Mouse (Mus musculus) adrenal gland, adult 8-10 months (tissue): ENCODE measurements around the gene Bbc3. TPM values are rescaled to one million over a fixed set of nuclear protein-coding genes. Genes with fewer than 3 reads are reported as not detected.
"Not testable (repeated sequence)": the region's sequence is repeated elsewhere in the genome, so short reads cannot be mapped to it uniquely, and the experiment has no call there.

Experiments used
- DNase-seq: peaks from one replicate; pipeline ENCODE4 v3.0.0; 2022
- total RNA-seq, 4 experiments: library from RNA; stranded (reverse); gene quantifications; 2 replicates each; pipeline ENCODE4 v1.2.4; 2022

The Bbc3 gene
- 10 to 100 TPM in 1 of 4 experiments, 1 to 10 TPM in 3; 4.3 to 10.1 (median 5.2) TPM for total RNA-seq

- DNase-seq, result not testable (repeated sequence)
Measured at GRCm38 (mm10) chr7:16308093-16308492, at the start of gene Bbc3. Bbc3 (plus strand) TSS chr7:16308393.

- no peak for DNase-seq
Measured at GRCm38 (mm10) chr7:16259110-16259590, 49.0 kb upstream of the Bbc3 start, which contains the start of gene C5ar1. C5ar1 (minus strand) TSS chr7:16259540.

- DNase-seq, result no peak
Measured at GRCm38 (mm10) chr7:16261097-16261496, 47.1 kb upstream of the Bbc3 start.

GRCm38 (mm10) chr7:16263015-16263787 lies 45.0 kb upstream of the Bbc3 start:
- peak; percentile 56 for DNase-seq

- no peak for DNase-seq
Measured at GRCm38 (mm10) chr7:16263843-16264242, 44.4 kb upstream of the Bbc3 start.

- no peak for DNase-seq
Measured at GRCm38 (mm10) chr7:16265856-16266255, 42.3 kb upstream of the Bbc3 start.

GRCm38 (mm10) chr7:16266593-16266992 lies 41.6 kb upstream of the Bbc3 start:
- not testable (repeated sequence) for DNase-seq

- no peak for DNase-seq
Measured at GRCm38 (mm10) chr7:16271139-16271538, 37.1 kb upstream of the Bbc3 start.

- peak; percentile 57 for DNase-seq
Measured at GRCm38 (mm10) chr7:16272681-16273080, 35.5 kb upstream of the Bbc3 start.

- peak; percentile 86 for DNase-seq
Measured at GRCm38 (mm10) chr7:16273081-16273765, 35.0 kb upstream of the Bbc3 start, which contains the start of gene Inafm1. Inafm1 (minus strand) TSS chr7:16273617.

- peak; percentile 66 for DNase-seq
Measured at GRCm38 (mm10) chr7:16273766-16274140, 34.4 kb upstream of the Bbc3 start.

- DNase-seq, result no peak
Measured at GRCm38 (mm10) chr7:16274922-16275890, 33.0 kb upstream of the Bbc3 start.

GRCm38 (mm10) chr7:16280721-16281120 lies 27.5 kb upstream of the Bbc3 start:
- no peak for DNase-seq

- no peak for DNase-seq
Measured at GRCm38 (mm10) chr7:16282334-16282733, 25.9 kb upstream of the Bbc3 start.

- no peak for DNase-seq
Measured at GRCm38 (mm10) chr7:16284001-16284400, 24.2 kb upstream of the Bbc3 start.

GRCm38 (mm10) chr7:16284904-16285303 lies 23.3 kb upstream of the Bbc3 start:
- DNase-seq, result no peak

- peak; percentile 84 for DNase-seq
Measured at GRCm38 (mm10) chr7:16285450-16286025, 22.7 kb upstream of the Bbc3 start.

- DNase-seq, result peak; percentile 100
Measured at GRCm38 (mm10) chr7:16286026-16286961, 21.9 kb upstream of the Bbc3 start, which contains the start of gene Ccdc9. Ccdc9 (minus strand) TSS chr7:16286795.

GRCm38 (mm10) chr7:16287016-16287415 lies 21.2 kb upstream of the Bbc3 start:
- DNase-seq, result no peak

GRCm38 (mm10) chr7:16287791-16288190 lies 20.4 kb upstream of the Bbc3 start:
- DNase-seq, result no peak

GRCm38 (mm10) chr7:16294346-16294745 lies 13.8 kb upstream of the Bbc3 start:
- no peak for DNase-seq
